Mouse (Mus musculus) heart, postnatal 10 days (tissue): ENCODE measurements around the gene Gm9117. TPM values are rescaled to one million over a fixed set of nuclear protein-coding genes. Genes with fewer than 3 reads are reported as not detected.
"Not testable (repeated sequence)": the region's sequence is repeated elsewhere in the genome, so short reads cannot be mapped to it uniquely, and the experiment has no call there.

Experiments used
- DNase-seq, 2 experiments: peaks; one replicate each; pipeline ENCODE4 v3.0.0; 2021
- intact Hi-C: fragments of 180-260 bp; cut with DNase I; formaldehyde crosslinking; loops from one replicate; pipeline ENCODE4 v1.15.1; 2025
- total RNA-seq, 2 experiments: library from RNA; stranded (reverse); gene quantifications; 2 replicates each; pipeline ENCODE4 v1.2.3; 2021

Gene Gm9117
- total RNA-seq = not detected

GRCm38 (mm10) chr3:93943443-93943842, at the start of gene Gm9117:
TSS of gene Gm9117 (minus strand) at chr3:93943543.
- DNase-seq, intact Hi-C loops: not testable (repeated sequence)

GRCm38 (mm10) chr3:93968938-93969337, 25.6 kb upstream of the Gm9117 start:
- DNase-seq, intact Hi-C loops: not testable (repeated sequence)

DNA sequence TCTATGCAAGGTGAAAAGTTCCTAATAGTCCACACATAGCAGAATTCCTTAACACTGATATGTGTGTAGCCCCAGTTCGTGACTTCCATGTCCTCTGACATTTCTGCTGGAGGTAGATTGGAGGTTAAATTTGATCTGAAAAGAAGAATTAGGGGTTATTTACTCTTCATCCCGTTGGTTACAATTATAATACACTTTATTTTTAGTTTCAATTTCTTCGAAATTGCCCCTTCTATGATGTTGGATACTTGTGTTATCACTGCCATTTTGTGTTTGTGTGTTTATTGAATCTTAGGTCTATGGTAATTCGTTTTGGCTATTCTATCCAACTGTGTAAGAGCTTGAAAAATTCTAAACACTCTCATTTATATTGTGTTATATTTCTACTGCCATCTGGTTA, 17.9 kb upstream of the Gm9117 start, which contains the start of gene Tdpoz5:
Gene Tdpoz5, minus strand, starts transcription at position 101 of the 400 bp plus-strand sequence.
- DNase-seq = not testable (repeated sequence)

GRCm38 (mm10) chr3:93938386-93938785, 5.0 kb downstream of the Gm9117 start:
- intact Hi-C loops, DNase-seq: not testable (repeated sequence)

More for the DNA sequence above, 17.9 kb upstream of the Gm9117 start, which contains the start of gene Tdpoz5:
- intact Hi-C loops = not testable (repeated sequence)

Other genes with a start within 250 kb of the Gm9117 start
- not detected for gene Gm5773, start 170.5 kb downstream of the Gm9117 start, total RNA-seq
- not detected for gene Tdpoz4, start 147.1 kb downstream of the Gm9117 start, total RNA-seq
- gene Tdpoz3, start 117.5 kb downstream of the Gm9117 start, total RNA-seq = not detected
- gene Tdpoz5, start 17.8 kb upstream of the Gm9117 start, total RNA-seq = not detected
- gene Gm9125, start 111.3 kb upstream of the Gm9117 start, total RNA-seq = not detected
- gene Gm10697, start 129.1 kb upstream of the Gm9117 start, total RNA-seq = not detected
- not detected for gene Gm10696, start 234.7 kb upstream of the Gm9117 start, total RNA-seq